Mouse (Mus musculus): ENCODE results near the gene Msh3. TPM values are rescaled to one million over a fixed set of nuclear protein-coding genes. Genes with fewer than 3 reads are reported as not detected.

Msh3 gene
- polyA plus RNA-seq, 1 experiment: 35.5 TPM

DNA sequence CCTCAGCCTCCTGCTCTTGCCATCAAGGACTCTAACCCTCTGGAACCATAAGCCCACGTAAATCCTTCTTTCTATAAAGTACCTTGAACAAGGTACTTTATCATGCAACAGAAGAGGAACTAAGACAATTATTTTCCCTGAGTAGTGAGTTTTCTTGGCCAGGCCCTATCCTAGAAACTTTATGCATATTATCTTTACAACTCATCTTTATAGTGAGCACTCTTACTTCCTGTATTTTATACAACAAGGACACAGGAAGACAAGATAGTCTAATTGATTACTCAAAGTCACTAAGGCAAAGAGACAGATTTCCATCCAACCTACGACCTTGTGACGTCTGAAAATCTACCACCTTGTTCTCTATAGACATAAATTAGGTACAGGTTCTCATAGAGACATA lies 15.0 kb downstream of the Msh3 start:
- TF ChIP-seq POLR2A (IDR thresholded peaks at IDR 0.05; ENCODE audit: borderline replicate concordance, control insufficient read depth, low read depth, low read length): no peak
- TF ChIP-seq CTCF (IDR thresholded peaks at IDR 0.05; ENCODE audit: control insufficient read depth, insufficient read depth, low read length): no peak
- 87% methylated on average over 3 of the region's 3 CpGs for WGBS
- Histone ChIP-seq H3K27ac (ENCODE audit: control insufficient read depth, insufficient read depth, low read depth, low read length, poor library complexity) (no peak overlapping the region), H3K4me3 (replicated peaks; ENCODE audit: control insufficient read depth, low read depth, low read length) (no peak overlapping the region), H3K4me1 (ENCODE audit: control insufficient read depth, insufficient read depth, low read length) (no peaks in the 10 kb centered on the region; the same call in 1 of the 2 replicates)

DNA sequence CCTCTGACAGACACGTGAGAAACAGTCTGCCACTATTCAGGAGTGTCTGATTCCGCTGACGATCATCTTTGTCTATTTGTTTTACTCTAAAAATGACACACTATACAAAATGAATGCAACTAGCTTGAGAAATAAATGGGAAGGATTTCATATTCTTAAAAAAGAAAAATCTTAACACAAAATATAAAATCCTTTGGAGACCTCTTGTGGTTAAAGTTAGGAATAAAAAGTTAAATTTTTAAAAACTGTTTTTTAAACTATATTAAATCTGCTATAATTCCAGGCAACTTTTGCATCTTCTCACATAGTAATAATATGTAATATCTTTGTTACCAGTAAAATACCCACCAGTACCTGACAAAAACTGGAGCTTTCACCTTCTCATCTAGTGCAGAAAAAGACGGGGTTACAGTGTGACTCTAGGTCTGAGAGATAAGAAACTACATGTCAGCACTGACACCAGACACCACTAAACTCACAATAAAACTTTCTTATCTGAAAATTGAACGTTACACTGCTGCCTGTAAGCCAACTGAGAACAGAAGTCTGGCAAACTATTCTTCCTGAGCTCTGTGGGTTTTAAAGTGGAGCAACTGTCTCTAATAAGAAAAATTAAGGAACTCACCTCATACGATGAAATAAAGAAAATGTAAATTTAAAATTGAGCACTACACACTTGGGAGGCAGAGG lies 16.9 kb downstream of the Msh3 start:
- 70% methylated on average over 6 of the region's 6 CpGs for WGBS
- TF ChIP-seq POLR2A (IDR thresholded peaks at IDR 0.05; ENCODE audit: borderline replicate concordance, control insufficient read depth, low read depth, low read length) (no peak), CTCF (IDR thresholded peaks at IDR 0.05; ENCODE audit: control insufficient read depth, insufficient read depth, low read length) (no peak)
- no peak overlapping the region for H3K4me3 ChIP-seq (replicated peaks; ENCODE audit: control insufficient read depth, low read depth, low read length)
- no peaks in the 10 kb centered on the region; the same call in 1 of the 2 replicates for H3K4me1 ChIP-seq (ENCODE audit: control insufficient read depth, insufficient read depth, low read length)
- H3K27ac ChIP-seq (ENCODE audit: control insufficient read depth, insufficient read depth, low read depth, low read length, poor library complexity): no peak overlapping the region

DNA sequence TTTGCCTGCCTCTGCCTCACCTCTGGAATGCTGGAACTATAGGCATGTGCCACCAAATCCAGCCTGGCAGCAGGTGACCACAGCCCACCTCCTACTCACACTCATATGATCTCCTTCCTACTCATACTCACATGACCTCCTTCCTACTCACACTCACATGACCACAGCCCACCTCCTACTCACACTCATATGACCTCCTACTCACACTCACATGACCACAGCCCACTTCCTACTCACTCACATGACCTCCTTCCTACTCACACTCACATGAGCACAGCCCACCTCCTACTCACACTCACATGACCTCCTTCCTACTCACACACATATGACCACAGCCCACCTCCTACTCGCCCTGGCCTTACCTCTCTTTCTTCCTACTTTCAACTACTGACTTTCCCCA lies 17.9 kb downstream of the Msh3 start:
- H3K27ac ChIP-seq (ENCODE audit: control insufficient read depth, insufficient read depth, low read depth, low read length, poor library complexity): no peak overlapping the region
- H3K4me3 ChIP-seq (replicated peaks; ENCODE audit: control insufficient read depth, low read depth, low read length): no peak overlapping the region
- no peaks in the 10 kb centered on the region; the same call in 1 of the 2 replicates for H3K4me1 ChIP-seq (ENCODE audit: control insufficient read depth, insufficient read depth, low read length)
- 87% methylated on average over 1 of the region's 1 CpGs for WGBS
- TF ChIP-seq CTCF (IDR thresholded peaks at IDR 0.05; ENCODE audit: control insufficient read depth, insufficient read depth, low read length) (no peak), POLR2A (IDR thresholded peaks at IDR 0.05; ENCODE audit: borderline replicate concordance, control insufficient read depth, low read depth, low read length) (no peak)

DNA sequence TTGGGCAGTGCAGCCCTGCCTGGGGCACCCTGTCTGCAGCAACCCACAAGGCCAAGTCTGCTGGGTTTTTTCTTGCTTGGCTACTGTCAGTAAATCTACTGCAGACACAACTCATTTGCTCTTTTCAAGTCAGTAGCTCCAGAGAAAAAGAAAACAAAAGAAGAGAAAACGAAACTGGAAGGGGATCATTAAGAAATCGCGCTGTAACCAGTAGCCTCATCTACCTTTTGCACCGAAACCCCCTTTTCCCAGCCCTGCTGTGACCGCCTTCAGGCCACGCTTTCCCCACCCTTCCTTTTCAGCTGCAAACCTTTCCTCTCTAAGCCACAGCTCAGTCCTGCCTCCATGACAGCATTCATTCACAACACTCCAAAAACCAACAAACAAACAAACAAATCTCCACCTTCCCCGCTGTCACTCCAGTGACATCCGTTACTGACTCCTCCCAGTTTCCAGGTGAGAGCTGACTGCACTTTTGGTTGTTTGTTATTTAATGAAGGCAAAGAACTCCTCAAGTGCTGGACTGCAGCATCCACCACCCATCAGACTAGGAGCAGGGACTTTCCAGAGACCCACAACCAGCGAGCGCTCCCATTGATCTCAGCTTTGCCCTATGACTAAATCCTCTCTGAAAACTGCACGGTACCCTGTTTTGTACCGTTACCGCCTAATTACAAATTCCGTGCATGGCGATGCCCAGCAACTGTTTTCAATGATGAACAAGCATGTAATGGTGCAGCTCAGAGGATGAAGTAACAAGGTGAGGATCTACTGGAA lies 22.5 kb downstream of the Msh3 start:
- 88% methylated on average over 15 of the region's 15 CpGs for WGBS
- TF ChIP-seq POLR2A (IDR thresholded peaks at IDR 0.05; ENCODE audit: borderline replicate concordance, control insufficient read depth, low read depth, low read length): no peak
- TF ChIP-seq CTCF (IDR thresholded peaks at IDR 0.05; ENCODE audit: control insufficient read depth, insufficient read depth, low read length): no peak
- no peaks in the 10 kb centered on the region; the same call in 1 of the 2 replicates for H3K4me1 ChIP-seq (ENCODE audit: control insufficient read depth, insufficient read depth, low read length)

DNA sequence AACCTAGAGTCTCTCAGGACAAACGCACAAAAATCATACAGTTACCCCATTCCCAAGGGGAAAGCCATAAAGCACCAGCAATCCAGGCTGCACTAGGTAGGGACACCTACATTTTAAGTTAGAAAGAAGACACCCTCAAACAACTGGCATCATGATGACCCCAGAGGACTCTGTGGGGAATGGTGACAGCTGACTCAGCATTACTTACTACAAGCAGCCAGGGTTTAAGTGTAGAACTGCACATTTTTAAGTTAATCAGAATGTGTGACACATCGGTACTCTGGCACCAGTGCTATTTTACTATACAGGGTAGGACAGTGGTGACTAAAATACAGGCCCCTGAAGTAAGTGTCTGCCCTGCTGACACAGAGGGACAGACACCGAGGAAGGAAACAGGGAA lies 24.2 kb downstream of the Msh3 start:
- Histone ChIP-seq H3K27ac (ENCODE audit: control insufficient read depth, insufficient read depth, low read depth, low read length, poor library complexity) (no peak overlapping the region), H3K4me1 (ENCODE audit: control insufficient read depth, insufficient read depth, low read length) (no peaks in the 10 kb centered on the region), H3K4me3 (replicated peaks; ENCODE audit: control insufficient read depth, low read depth, low read length) (no peak overlapping the region)
- WGBS: 86% methylated on average over 3 of the region's 3 CpGs
- TF ChIP-seq CTCF (IDR thresholded peaks at IDR 0.05; ENCODE audit: control insufficient read depth, insufficient read depth, low read length): no peak
- no peak for TF ChIP-seq POLR2A (IDR thresholded peaks at IDR 0.05; ENCODE audit: borderline replicate concordance, control insufficient read depth, low read depth, low read length)

More for the DNA sequence above, 22.5 kb downstream of the Msh3 start:
- Histone ChIP-seq H3K27ac (ENCODE audit: control insufficient read depth, insufficient read depth, low read depth, low read length, poor library complexity) (no peak overlapping the region), H3K4me3 (replicated peaks; ENCODE audit: control insufficient read depth, low read depth, low read length) (no peak overlapping the region)

DNA sequence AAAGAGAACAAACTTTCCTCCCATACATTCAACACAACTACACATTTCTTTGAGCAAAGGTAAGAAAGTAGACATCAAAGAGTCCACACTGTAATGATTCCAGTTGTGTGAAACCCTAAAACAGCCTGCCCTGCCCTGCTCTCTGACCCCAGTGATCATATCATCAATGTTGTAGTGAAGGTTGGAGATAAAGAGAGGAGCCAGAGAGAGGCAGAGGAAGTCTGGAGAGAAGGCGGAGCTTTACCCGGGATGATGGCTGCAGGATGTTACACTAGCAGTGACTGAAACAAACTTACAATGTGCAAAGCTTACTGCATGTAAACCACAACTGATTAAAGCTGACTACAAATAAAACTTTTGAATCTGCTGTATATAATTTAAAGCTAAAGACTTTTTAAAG lies 26.8 kb downstream of the Msh3 start:
- no peak overlapping the region for H3K27ac ChIP-seq (ENCODE audit: control insufficient read depth, insufficient read depth, low read depth, low read length, poor library complexity)
- TF ChIP-seq POLR2A (IDR thresholded peaks at IDR 0.05; ENCODE audit: borderline replicate concordance, control insufficient read depth, low read depth, low read length) (no peak), CTCF (IDR thresholded peaks at IDR 0.05; ENCODE audit: control insufficient read depth, insufficient read depth, low read length) (no peak)
- H3K4me3 ChIP-seq (replicated peaks; ENCODE audit: control insufficient read depth, low read depth, low read length): no peak overlapping the region
- 54% methylated on average over 2 of the region's 2 CpGs for WGBS
- H3K4me1 ChIP-seq (ENCODE audit: control insufficient read depth, insufficient read depth, low read length): no peaks in the 10 kb centered on the region

DNA sequence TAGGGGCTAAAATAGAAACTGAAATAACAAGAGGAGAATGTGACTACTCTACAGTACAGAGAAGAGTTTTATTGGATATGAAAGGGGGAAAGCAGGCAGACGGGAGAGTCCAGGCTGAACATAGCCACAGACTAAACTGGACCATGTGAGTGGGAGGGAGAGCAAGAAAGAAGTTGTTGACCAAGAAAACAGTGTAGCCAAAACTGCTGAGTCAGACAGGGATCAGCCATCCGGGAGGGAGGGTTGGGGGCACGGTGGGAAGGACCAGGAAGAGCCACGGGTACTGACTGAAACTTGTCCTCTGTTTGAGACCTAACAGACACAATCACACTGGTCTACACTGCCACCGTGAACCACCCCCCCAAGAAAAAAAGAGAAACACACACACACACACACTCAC lies 28.8 kb downstream of the Msh3 start:
- peaks cover 1% of the 10 kb centered on the region; the same call in 1 of the 2 replicates for H3K4me1 ChIP-seq (ENCODE audit: control insufficient read depth, insufficient read depth, low read length)
- no peak overlapping the region for H3K27ac ChIP-seq (ENCODE audit: control insufficient read depth, insufficient read depth, low read depth, low read length, poor library complexity)
- WGBS: 59% methylated on average over 5 of the region's 5 CpGs
- H3K4me3 ChIP-seq (replicated peaks; ENCODE audit: control insufficient read depth, low read depth, low read length): no peak overlapping the region
- no peak for TF ChIP-seq CTCF (IDR thresholded peaks at IDR 0.05; ENCODE audit: control insufficient read depth, insufficient read depth, low read length)
- TF ChIP-seq POLR2A (IDR thresholded peaks at IDR 0.05; ENCODE audit: borderline replicate concordance, control insufficient read depth, low read depth, low read length): no peak

DNA sequence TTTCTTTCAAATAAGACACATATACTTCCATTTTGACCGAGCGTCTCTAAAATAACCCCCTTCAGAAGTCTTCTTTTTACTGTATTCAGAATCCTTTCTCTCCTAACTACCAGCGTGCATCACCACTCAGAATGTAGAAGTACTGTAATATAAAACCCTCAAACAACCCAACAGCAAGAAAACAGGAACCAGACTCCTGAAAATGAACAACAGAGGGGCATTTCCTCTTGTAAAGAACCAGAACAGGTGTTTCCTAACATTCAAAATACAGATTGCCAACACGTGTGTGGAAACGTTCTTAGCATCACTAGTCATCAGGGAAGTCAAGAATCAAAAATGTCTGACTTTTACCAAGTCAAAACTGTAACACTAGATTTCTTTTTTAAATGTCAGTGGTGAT lies 34.0 kb downstream of the Msh3 start:
- H3K4me3 ChIP-seq (replicated peaks; ENCODE audit: control insufficient read depth, low read depth, low read length): no peak overlapping the region
- WGBS: 32% methylated on average over 5 of the region's 5 CpGs
- H3K4me1 ChIP-seq (ENCODE audit: control insufficient read depth, insufficient read depth, low read length): peaks cover 3% of the 10 kb centered on the region; the same call in 1 of the 2 replicates
- H3K27ac ChIP-seq (ENCODE audit: control insufficient read depth, insufficient read depth, low read depth, low read length, poor library complexity): no peak overlapping the region; the same call in 1 of the 2 replicates
- TF ChIP-seq POLR2A (IDR thresholded peaks at IDR 0.05; ENCODE audit: borderline replicate concordance, control insufficient read depth, low read depth, low read length) (no peak), CTCF (IDR thresholded peaks at IDR 0.05; ENCODE audit: control insufficient read depth, insufficient read depth, low read length) (no peak)

Measured in bone marrow, adult 2 months (tissue).